9 mouse cellular contexts compared by ENCODE assay signal in the genomic region with DNA sequence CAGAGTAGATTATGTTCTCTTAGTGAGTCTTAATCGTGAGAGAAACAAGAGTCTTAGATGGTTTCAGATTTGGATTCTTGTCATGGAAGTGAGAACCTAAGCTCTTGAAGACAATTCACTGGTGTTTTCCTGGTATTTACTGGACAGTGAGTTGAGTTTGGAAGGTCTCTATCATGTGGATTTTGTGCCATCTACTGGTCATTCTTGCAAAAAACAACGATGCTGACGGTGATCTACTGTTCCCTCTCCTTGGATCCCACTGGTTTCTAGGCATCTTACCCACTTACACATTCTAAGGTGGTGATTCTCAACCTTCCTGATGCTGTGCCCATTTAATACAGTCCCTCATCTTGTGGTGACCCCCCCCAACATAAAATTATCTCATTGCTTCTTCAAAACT. TPM values are rescaled to one million over a fixed set of nuclear protein-coding genes. Genes with fewer than 3 reads are reported as not detected.
DNase-seq lines count a peak whose midpoint lies in the region; ATAC-seq and TF ChIP-seq lines count a peak whose summit lies in the region.
"Had no signal": no experiment of that assay in that cellular context is flagged by ENCODE, and none has a peak within 500 bp of the region (broad histone marks: within the 10 kb centered on the region; RNA-seq: fewer than 3 reads in every experiment).

No protein-coding gene starts in this region.

- H3K27ac ChIP-seq in hindbrain, embryonic 11.5 days (ENCODE audit: low read depth, low read length), result no peak overlapping the region
- no peak overlapping the region for H3K27ac ChIP-seq in hindbrain, embryonic 10.5 days
- H3K27ac ChIP-seq in cortical plate, adult 2 months (ENCODE audit: insufficient read depth, low read length), result no peak overlapping the region
- no peak overlapping the region for H3K27ac ChIP-seq in lung, embryonic 14.5 days (ENCODE audit: low read depth)
- H3K27ac ChIP-seq: neural tube, embryonic 12.5 days had no signal

- H3K27me3 ChIP-seq in hindbrain, embryonic 11.5 days (ENCODE audit: control insufficient read depth, insufficient read depth, low read length), result no peaks in the 10 kb centered on the region
- H3K27me3 ChIP-seq in hindbrain, embryonic 10.5 days (ENCODE audit: insufficient read depth, poor library complexity, severe bottlenecking), result no peaks in the 10 kb centered on the region
- no peaks in the 10 kb centered on the region for H3K27me3 ChIP-seq in lung, embryonic 14.5 days (ENCODE audit: insufficient read depth, low read length)
- H3K27me3 ChIP-seq: neural tube, embryonic 12.5 days had no signal

- no peak overlapping the region for H3K4me3 ChIP-seq in hindbrain, embryonic 11.5 days (ENCODE audit: low read depth, low read length)
- H3K4me3 ChIP-seq in hindbrain, embryonic 10.5 days, result no peak overlapping the region
- H3K4me3 ChIP-seq in cortical plate, adult 2 months (ENCODE audit: insufficient read depth, low read length), result no peak overlapping the region
- no peak overlapping the region for H3K4me3 ChIP-seq in lung, embryonic 14.5 days (ENCODE audit: low read depth, low read length)
- H3K4me3 ChIP-seq: neural tube, embryonic 12.5 days had no signal

- H3K4me2 ChIP-seq in hindbrain, embryonic 11.5 days (replicated peaks; ENCODE audit: low read depth, low read length), result no peak overlapping the region
- no peak overlapping the region for H3K4me2 ChIP-seq in lung, embryonic 14.5 days
- H3K4me2 ChIP-seq: neural tube, embryonic 12.5 days had no signal

- peak; percentile 64 for DNase-seq in hindbrain, embryonic 11.5 days (ENCODE audit: low spot score)
- no peak for DNase-seq in hindbrain, embryonic 10.5 days (ENCODE audit: low spot score)
- DNase-seq in thymus, postnatal 0 days (ENCODE audit: low spot score), result peak; percentile 20
- DNase-seq in thymus, adult 18-20 months, result no peak
- peak; percentile 81 for DNase-seq in lung, embryonic 14.5 days
- no peak for DNase-seq in spleen, postnatal 36 days (ENCODE audit: low spot score in 2 of 2)
- DNase-seq in urinary bladder, postnatal 10 days (ENCODE audit: low spot score), result no peak

- ATAC-seq in hindbrain, embryonic 11.5 days (ENCODE audit: low FRiP score), result no peak
- no peak for ATAC-seq in lung, embryonic 14.5 days (ENCODE audit: insufficient read depth)

- H3K9me3 ChIP-seq in hindbrain, embryonic 11.5 days (ENCODE audit: control insufficient read depth, low read length), result no peaks in the 10 kb centered on the region
- H3K9me3 ChIP-seq in hindbrain, embryonic 10.5 days, result no peaks in the 10 kb centered on the region
- no peaks in the 10 kb centered on the region for H3K9me3 ChIP-seq in lung, embryonic 14.5 days (ENCODE audit: low read depth, low read length)
- H3K9me3 ChIP-seq: neural tube, embryonic 12.5 days had no signal

- H3K36me3 ChIP-seq in hindbrain, embryonic 11.5 days (ENCODE audit: control insufficient read depth, insufficient read depth, low read length), result no peaks in the 10 kb centered on the region
- H3K36me3 ChIP-seq in hindbrain, embryonic 10.5 days, result peaks cover 1% of the 10 kb centered on the region
- no peaks in the 10 kb centered on the region for H3K36me3 ChIP-seq in lung, embryonic 14.5 days (ENCODE audit: insufficient read depth)

- H3K9ac ChIP-seq in hindbrain, embryonic 11.5 days (ENCODE audit: low read depth, low read length), result no peak overlapping the region
- no peak overlapping the region for H3K9ac ChIP-seq in lung, embryonic 14.5 days
- H3K9ac ChIP-seq: neural tube, embryonic 12.5 days had no signal

- 10% methylated on average over 3 of the region's 3 CpGs for WGBS in hindbrain, embryonic 11.5 days
- WGBS in hindbrain, embryonic 10.5 days, result 8% methylated on average over 3 of the region's 3 CpGs
- WGBS in lung, embryonic 14.5 days, result 7% methylated on average over 3 of the region's 3 CpGs

- no peaks in the 10 kb centered on the region for H3K4me1 ChIP-seq in hindbrain, embryonic 11.5 days (replicated peaks; ENCODE audit: control insufficient read depth, insufficient read depth, low read length)
- H3K4me1 ChIP-seq in hindbrain, embryonic 10.5 days (replicated peaks), result peaks cover 24% of the 10 kb centered on the region
- H3K4me1 ChIP-seq in cortical plate, adult 2 months (ENCODE audit: control insufficient read depth, insufficient read depth, low read length), result no peaks in the 10 kb centered on the region
- H3K4me1 ChIP-seq in lung, embryonic 14.5 days (ENCODE audit: insufficient read depth), result no peaks in the 10 kb centered on the region

- peak; percentile 62 for TF ChIP-seq CTCF in cortical plate, adult 2 months (IDR thresholded peaks at IDR 0.05; ENCODE audit: extremely low read depth, insufficient read depth, low read length)
- peak; percentile 62 for TF ChIP-seq CTCF in lung, embryonic 14.5 days (IDR thresholded peaks at IDR 0.05; ENCODE audit: low read depth)

- TF ChIP-seq POLR2A in cortical plate, adult 2 months (IDR thresholded peaks at IDR 0.05; ENCODE audit: extremely low read depth, insufficient read depth, low read length), result no peak

RNA-seq across cellular contexts. Expression of gene Mon1b, which starts 2.8 kb away (rescaled TPM):
- 9.0 and 12.6 TPM in 2 replicates for polyA plus RNA-seq in hindbrain, embryonic 11.5 days (2014; fragmentation: Nextera tagmentation; extraction: Ambion mirVana)
- 10.2 and 11.5 TPM in 2 replicates for polyA plus RNA-seq in hindbrain, embryonic 10.5 days (2016; fragmentation: Nextera tagmentation; extraction: Ambion mirVana)
- 6.2 and 7.4 TPM in 2 replicates for polyA plus RNA-seq in thymus, postnatal 0 days (2015; fragmentation: Nextera tagmentation; extraction: Ambion mirVana)
- 7.3 and 8.5 TPM in 2 replicates for polyA plus RNA-seq in cortical plate, adult 2 months (2012; rRNA removed)
- 9.8 and 10.5 TPM in 2 replicates for polyA plus RNA-seq in lung, embryonic 14.5 days (2014; fragmentation: Nextera tagmentation; extraction: Ambion mirVana)

RNA-seq across cellular contexts. Expression of gene Syce1l, which starts 10.4 kb away (rescaled TPM):
- not detected in 2 replicates for polyA plus RNA-seq in hindbrain, embryonic 11.5 days (2014; fragmentation: Nextera tagmentation; extraction: Ambion mirVana)
- polyA plus RNA-seq in hindbrain, embryonic 10.5 days (2016; fragmentation: Nextera tagmentation; extraction: Ambion mirVana), result not detected in 2 replicates
- 0.31 TPM in 1 of 2 replicates, not detected in the other for polyA plus RNA-seq in thymus, postnatal 0 days (2015; fragmentation: Nextera tagmentation; extraction: Ambion mirVana)
- 0.61 and 0.62 TPM in 2 replicates for polyA plus RNA-seq in cortical plate, adult 2 months (2012; rRNA removed)
- not detected in 2 replicates for polyA plus RNA-seq in lung, embryonic 14.5 days (2014; fragmentation: Nextera tagmentation; extraction: Ambion mirVana)
- polyA plus RNA-seq: neural tube, embryonic 12.5 days had no signal

Comparison
In these comparisons a context has a peak if more than half of its experiments do, and no peak if none do; other contexts are left out.
1. DNase-seq: peak in hindbrain, embryonic 11.5 days (single experiment), thymus, postnatal 0 days (single experiment) and lung, embryonic 14.5 days (single experiment); none in hindbrain, embryonic 10.5 days (single experiment), thymus, adult 18-20 months (0 of 2), spleen, postnatal 36 days (0 of 2) and urinary bladder, postnatal 10 days (single experiment).